Mouse (Mus musculus) retina, embryonic 14.5 days (tissue): Measurements from ENCODE around the gene Glce.
A peak's percentile ranks its signal among the peaks of the same experiment; 100 is the strongest.

Source experiments
- DNase-seq: peaks from one replicate; pipeline ENCODE4 v3.0.0-alpha.2; 2015; ENCODE audit warnings: low spot score

Glce gene

GRCm38 (mm10) chr9:62122508-62123215 lies at the start of gene Glce:
Glce (minus strand) TSS chr9:62122655.
- peak; percentile 98 for DNase-seq

GRCm38 (mm10) chr9:62172239-62172638 lies 49.8 kb upstream of the Glce start:
- no peak for DNase-seq

GRCm38 (mm10) chr9:62170921-62171320 lies 48.5 kb upstream of the Glce start:
- no peak for DNase-seq

- peak; percentile 40 for DNase-seq
These were observed 44.2 kb upstream of the Glce start for GRCm38 (mm10) chr9:62166621-62167020.

- peak; percentile 71 for DNase-seq
These were observed 43.7 kb upstream of the Glce start for GRCm38 (mm10) chr9:62166186-62166585.

GRCm38 (mm10) chr9:62162889-62163291 lies 40.4 kb upstream of the Glce start:
- peak; percentile 44 for DNase-seq

GRCm38 (mm10) chr9:62160788-62161187 lies 38.3 kb upstream of the Glce start:
- no peak for DNase-seq

GRCm38 (mm10) chr9:62158746-62159145 lies 36.3 kb upstream of the Glce start:
- no peak for DNase-seq

GRCm38 (mm10) chr9:62155821-62156220 lies 33.4 kb upstream of the Glce start:
- no peak for DNase-seq

GRCm38 (mm10) chr9:62155400-62155799 lies 32.9 kb upstream of the Glce start:
- DNase-seq, result no peak

- DNase-seq, result no peak
These were observed 32.5 kb upstream of the Glce start for GRCm38 (mm10) chr9:62154956-62155355.

GRCm38 (mm10) chr9:62154551-62154950 lies 32.1 kb upstream of the Glce start:
- DNase-seq, result no peak

GRCm38 (mm10) chr9:62153263-62153662 lies 30.8 kb upstream of the Glce start:
- no peak for DNase-seq

- DNase-seq, result no peak
These were observed 30.1 kb upstream of the Glce start for GRCm38 (mm10) chr9:62152506-62152905.

- no peak for DNase-seq
These were observed 22.7 kb upstream of the Glce start for GRCm38 (mm10) chr9:62145198-62145597.

- no peak for DNase-seq
These were observed 21.0 kb upstream of the Glce start for GRCm38 (mm10) chr9:62143428-62143827.

- DNase-seq, result no peak
These were observed 16.6 kb upstream of the Glce start for GRCm38 (mm10) chr9:62139027-62139426.

GRCm38 (mm10) chr9:62137259-62137658 lies 14.8 kb upstream of the Glce start:
- DNase-seq, result no peak

GRCm38 (mm10) chr9:62132005-62132782 lies 9.7 kb upstream of the Glce start:
- no peak for DNase-seq

- DNase-seq, result no peak
These were observed 8.3 kb upstream of the Glce start for GRCm38 (mm10) chr9:62130746-62131145.

- DNase-seq, result no peak
These were observed 5.6 kb upstream of the Glce start for GRCm38 (mm10) chr9:62128056-62128455.

- no peak for DNase-seq
These were observed 3.6 kb upstream of the Glce start for GRCm38 (mm10) chr9:62125986-62126575.

GRCm38 (mm10) chr9:62124266-62124665 lies 1.8 kb upstream of the Glce start:
- no peak for DNase-seq
